Mouse (Mus musculus) gastrocnemius, adult 18-20 months (tissue): ENCODE data around the gene Smco3. TPM values are rescaled to one million over a fixed set of nuclear protein-coding genes. Genes with fewer than 3 reads are reported as not detected.
"Not testable (repeated sequence)": the region's sequence is repeated elsewhere in the genome, so short reads cannot be mapped to it uniquely, and the experiment has no call there.

Experiments
- DNase-seq: peaks from one replicate; pipeline ENCODE4 v3.0.0; 2021; ENCODE audit warnings: low spot score
- total RNA-seq, 2 experiments: library from RNA; stranded (reverse); gene quantifications; 2 replicates each; pipeline ENCODE4 v1.2.3; 2021

Gene Smco3
- total RNA-seq, 2 experiments from 2014 or later, result 0.21 to 0.28 TPM

DNA sequence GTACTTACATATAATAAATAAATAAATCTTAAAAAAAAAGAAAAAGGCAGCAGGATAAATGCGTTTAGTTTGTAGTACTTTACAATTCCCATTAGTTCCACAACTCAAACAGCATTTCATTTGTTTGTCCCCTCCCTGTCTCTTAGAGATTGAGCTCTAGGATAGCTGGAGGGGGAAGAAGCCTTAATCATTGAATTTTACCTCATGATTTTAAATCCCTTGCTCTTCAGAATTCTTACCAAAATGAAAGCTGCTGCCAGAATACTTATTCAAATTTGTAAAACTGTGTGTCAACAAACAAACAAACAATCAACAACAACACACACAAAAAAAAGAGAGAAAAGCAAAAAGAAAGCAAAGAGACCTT is 29.9 kb downstream of the Smco3 start:
- DNase-seq, result no peak

GRCm38 (mm10) chr6:136804705-136805408 is 30.4 kb downstream of the Smco3 start:
- no peak for DNase-seq

GRCm38 (mm10) chr6:136803739-136804633 is 31.3 kb downstream of the Smco3 start, which contains the start of gene Hist4h4:
Gene Hist4h4, minus strand, starts transcription at chr6:136804415.
- peak; percentile 98 for DNase-seq

GRCm38 (mm10) chr6:136803093-136803738 is 32.0 kb downstream of the Smco3 start:
- DNase-seq, result no peak

DNA sequence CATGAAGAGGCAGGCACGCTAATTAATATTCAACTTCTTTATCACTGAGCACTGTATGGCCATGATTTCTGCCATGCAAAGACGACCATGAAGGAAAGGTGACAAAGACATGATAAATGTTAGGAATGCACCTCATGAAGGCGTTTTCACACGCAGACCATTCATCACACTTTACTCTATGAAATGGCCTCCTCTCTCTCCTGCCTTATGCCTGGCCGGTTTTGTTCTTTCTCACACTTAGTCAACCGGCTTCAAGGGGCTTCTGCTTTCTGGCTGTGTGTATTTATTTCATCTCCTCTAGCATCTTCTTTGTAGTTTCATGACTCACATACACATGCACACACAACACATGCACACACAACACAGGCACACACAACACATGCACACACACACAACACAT is 34.0 kb downstream of the Smco3 start:
- DNase-seq, result no peak

DNA sequence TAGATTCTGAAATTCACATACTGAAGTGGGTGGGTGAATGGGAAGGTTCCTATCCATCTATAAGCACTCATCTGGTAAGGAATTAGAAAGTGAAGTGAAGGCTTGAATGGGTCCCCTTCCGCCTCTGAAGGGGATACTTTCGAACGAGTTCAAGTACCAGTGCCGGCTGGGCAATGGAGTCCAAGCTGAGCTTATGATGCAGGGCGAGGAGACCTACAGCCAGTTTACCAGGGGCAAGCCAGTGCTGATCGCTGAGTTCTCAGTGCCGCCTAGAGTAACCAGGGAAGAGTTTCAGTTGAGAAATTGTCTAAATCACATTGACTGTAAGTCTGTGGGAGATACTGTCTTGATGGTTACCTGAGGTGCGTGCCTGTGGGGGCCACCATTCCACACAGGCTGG is 34.5 kb downstream of the Smco3 start:
- DNase-seq, result no peak

DNA sequence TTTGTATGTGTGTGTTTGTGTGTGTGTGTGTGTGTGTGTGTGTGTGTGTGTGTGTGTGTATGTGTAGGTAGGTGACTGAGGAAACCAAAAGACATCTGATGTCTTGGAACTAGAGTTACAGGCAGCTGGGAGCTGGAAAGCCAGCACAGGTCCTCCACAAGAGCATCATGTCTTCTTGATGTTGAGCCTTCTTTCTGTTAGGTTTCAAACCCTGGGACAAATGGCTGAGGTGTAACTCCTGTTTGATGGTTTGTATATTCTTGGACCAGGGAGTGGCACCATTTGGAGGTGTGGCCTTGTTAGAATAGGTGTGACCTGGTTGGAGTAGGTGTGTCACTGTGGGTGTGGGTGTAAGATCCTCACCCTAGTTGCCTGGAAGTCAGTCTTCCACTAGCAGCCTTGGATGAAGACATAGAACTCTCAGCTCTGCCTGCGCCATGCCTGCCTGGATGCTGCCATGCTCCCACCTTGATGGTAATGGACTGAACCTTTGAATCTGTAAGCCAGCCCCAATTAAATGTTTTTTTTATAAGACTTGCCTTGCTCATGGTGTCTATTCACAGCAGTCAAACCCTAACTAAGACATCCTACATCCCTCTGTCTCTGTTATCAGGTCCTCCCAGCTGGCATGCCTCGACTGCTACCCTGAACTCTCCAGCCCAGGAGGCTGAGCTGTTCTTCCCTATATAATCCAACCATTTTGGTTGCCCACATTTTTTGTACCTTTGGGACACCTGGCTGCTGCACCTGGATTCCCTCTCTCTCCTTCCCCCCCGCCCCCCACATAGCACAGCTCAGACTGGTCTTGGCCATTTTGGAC is 37.2 kb downstream of the Smco3 start:
- not testable (repeated sequence) for DNase-seq

DNA sequence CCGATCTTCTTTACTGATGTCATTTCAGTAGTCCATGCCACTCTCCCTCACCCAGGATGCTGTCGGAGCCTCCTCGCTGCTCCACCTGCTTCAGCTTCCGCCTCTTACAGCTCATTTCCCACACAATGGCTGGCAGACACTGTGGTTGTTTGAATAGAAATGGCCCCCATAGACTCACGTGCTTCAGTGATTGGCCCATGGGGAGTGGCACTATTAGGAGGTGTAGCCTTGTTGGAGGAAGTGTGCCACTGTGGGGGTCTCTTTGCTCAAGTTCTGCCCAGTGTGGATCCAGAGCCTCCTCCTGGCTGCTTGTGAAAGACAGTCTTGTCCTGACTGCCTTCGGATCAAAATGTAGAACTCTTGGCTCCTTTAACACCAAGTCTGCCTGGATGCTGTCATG is 39.4 kb downstream of the Smco3 start:
- DNase-seq, result no peak

DNA sequence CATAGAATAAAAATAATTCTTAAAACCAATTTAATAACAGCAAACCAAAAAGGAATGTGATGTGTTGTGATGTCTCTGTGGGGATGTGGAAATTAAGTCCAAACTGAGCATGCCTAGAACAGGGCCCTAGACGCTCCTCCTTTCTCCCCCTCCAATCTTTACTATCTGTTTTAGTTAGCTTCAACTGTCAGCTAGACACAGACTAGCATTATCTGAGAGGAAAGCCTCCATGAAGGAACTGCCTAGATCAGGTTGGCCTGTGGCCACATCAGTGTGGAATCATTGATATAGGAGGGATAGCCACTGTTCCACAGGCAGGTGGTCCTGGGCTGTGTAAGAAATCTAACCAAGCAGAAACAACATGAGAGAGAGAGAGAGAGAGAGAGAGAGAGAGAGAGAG is 40.1 kb downstream of the Smco3 start:
- DNase-seq, result no peak

DNA sequence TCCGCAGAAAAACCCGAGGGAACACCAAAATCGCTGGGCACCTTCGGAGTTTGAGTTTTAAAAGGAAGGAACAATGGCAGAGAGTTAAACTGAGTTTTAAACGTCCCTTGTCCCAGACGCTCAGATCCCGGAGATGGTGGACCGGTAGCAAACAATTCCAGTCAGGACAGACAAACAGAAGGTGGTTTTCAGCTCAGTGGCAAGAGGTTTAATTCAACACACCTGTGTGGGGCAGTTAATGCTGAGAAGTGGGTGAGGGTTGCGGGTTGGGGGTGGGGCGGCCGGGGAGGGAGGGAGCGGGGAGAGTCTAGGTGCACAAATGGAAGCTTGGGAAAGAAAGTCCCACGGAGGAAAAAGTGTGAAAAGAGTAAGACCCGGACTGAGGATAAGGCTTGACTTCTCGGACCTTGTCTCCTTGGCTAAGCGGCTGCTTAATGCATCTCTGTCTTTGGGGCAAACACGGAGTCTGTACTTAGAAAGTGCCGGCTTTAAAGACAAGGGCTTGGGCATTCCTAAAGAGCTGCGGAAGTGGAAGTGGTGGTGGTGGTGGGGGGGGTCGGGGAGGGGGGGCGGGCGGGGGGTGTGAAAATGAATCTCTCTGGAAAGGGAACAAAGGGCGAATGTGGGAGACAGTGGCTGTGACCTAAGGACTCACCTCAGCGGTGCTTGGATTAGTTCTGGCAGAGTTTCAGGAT is 41.3 kb downstream of the Smco3 start:
- DNase-seq, result no peak

GRCm38 (mm10) chr6:136792884-136793758 is 42.1 kb downstream of the Smco3 start:
- DNase-seq, result no peak

- DNase-seq, result peak; percentile 63
Observed at GRCm38 (mm10) chr6:136789391-136789971, 45.8 kb downstream of the Smco3 start.

DNA sequence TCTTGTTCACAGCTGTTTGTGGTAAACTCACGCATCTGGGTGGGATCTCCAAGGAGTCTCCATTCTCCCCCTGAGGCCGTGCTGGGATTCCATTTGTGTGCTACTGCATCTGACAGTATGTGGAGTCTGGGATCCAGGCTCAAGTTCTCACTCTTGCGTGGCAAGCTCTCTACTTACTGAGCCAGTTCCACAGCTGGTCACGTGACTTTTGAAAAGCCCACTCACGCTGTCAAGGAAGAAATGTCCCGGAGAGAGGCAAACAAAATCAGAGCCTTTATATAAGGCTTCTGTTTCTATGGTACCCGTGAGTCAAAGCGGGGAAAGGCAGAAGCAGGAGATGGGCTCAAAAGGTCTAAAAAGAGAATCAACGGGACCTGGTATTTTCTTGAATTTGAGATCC is 52.5 kb downstream of the Smco3 start:
- DNase-seq, result no peak

GRCm38 (mm10) chr6:136782146-136782545 is 53.1 kb downstream of the Smco3 start:
- no peak for DNase-seq

DNA sequence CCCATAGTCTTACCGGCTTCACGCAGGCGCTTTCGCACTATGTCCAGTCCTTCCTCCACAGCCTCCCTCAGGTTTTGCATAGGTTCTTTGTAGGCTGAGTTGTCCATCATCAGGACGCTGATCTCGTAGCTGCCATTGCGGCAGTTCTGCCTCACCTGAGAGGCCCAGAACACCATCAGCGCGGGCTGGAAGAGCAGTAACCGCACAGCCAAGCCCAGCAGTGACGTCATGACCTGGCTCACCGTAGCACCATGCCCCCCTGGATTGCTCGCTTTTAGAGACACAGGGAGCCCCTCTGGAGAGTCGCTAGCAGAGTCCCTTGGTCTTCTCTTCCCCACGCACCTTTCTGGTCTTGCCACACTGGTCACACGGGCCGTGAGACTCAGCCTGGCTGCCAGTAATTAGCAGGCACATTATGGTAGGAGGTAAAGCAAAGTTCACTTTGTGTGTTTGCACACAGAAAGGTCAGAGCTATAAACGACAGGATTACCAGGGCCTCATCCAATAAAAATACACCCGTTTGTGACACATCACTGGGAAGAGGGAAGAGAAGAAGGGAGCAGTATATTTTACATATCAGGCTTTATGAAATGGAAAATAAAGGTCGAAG is 53.8 kb downstream of the Smco3 start, which contains the start of gene Gucy2c:
TSS of gene Gucy2c (minus strand) at position 389 of the 610 bp plus-strand sequence.
- no peak for DNase-seq
